Mouse (Mus musculus): ENCODE results near the gene Ano3.
"Not testable (repeated sequence)": the region's sequence is repeated elsewhere in the genome, so short reads cannot be mapped to it uniquely, and the experiment has no call there.

Ano3 gene

GRCm38 (mm10) chr2:110950823-110951222 is at the start of gene Ano3:
Ano3 (minus strand) TSS chr2:110950923.
- DNase-seq: not testable (repeated sequence)

GRCm38 (mm10) chr2:110990071-110990470 is 39.3 kb upstream of the Ano3 start:
- no peak for DNase-seq

- no peak for DNase-seq
Observed at GRCm38 (mm10) chr2:110989539-110989938, 38.8 kb upstream of the Ano3 start.

DNA sequence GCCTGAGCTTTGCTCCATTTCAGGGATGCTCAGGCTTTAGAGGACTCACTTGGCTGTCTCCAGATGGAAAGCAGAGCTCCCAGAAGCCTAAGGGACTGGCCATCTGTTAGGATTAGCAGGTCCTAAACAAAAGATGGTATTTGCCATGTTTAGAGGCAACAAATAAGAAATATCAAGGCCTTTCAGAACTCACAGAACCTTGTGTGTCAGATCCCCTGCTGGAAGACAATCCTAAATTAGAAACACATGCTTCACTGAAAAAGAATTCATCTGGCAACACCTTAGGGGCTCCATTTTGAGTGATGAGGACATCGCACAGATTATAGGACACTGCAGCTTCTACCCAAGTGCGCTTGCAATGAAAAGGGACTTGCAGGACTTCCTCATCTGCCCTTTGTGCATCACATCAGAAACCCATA is 35.1 kb upstream of the Ano3 start:
- DNase-seq: peak; percentile 85

DNA sequence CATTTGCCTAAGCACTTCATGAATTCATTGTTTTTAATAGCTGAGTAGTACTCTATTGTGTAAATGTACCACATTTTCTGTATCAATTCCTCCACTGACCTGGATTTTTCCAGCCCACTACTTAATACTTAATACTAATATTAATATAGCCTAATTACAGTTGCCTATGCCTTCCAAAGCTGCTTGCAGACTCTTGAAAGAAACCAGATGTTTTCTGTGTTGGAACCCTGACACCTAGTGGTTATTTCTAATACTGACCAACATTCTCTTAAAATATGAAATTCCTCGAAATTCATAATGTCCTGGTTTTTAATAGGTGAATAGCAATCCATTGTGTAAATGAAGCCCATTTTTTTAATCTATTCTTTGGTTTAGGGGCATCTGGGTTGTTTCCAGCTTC is 31.0 kb upstream of the Ano3 start:
- DNase-seq: no peak

DNA sequence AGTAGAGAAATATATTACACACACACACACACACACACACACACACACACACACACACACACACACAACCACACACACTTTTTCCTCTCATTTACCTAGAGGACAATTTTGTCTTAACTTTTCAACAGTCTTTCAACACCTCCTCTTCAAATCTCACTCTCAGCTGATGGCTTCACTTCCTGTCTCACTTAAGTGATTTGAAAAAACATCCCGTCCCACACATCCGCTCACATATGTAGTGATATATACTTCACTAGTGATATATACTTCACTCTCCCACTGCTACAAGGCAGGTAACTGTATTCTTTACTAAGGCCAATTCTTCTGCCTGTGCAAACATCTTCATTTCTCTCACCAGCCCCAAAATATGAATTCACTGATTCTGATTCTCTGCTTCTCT is 28.9 kb upstream of the Ano3 start:
- DNase-seq: no peak

DNA sequence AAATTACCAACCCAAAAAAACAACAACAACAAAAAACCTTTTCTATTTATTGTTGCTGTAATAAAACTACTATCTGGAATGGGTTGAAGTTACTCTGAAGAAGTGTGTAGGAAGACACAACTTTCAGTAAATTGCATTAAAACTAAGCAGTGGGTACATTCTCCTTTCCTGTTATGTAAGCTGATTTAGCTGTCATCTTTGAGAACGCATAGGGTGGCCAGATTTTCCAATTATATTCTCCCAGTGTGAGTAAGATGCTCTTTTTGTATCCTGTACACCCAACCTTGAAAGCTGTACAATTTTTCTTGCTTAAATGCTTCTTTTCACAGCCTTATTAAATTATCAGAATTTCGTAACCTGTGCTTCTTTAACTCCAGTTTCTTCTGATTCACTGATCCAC is 26.1 kb upstream of the Ano3 start:
- DNase-seq: no peak

GRCm38 (mm10) chr2:110970158-110970557 is 19.4 kb upstream of the Ano3 start:
- no peak for DNase-seq

GRCm38 (mm10) chr2:110965398-110965797 is 14.7 kb upstream of the Ano3 start:
- no peak for DNase-seq

GRCm38 (mm10) chr2:110950432-110950803 is 305 bp downstream of the Ano3 start:
- DNase-seq: no peak

DNA sequence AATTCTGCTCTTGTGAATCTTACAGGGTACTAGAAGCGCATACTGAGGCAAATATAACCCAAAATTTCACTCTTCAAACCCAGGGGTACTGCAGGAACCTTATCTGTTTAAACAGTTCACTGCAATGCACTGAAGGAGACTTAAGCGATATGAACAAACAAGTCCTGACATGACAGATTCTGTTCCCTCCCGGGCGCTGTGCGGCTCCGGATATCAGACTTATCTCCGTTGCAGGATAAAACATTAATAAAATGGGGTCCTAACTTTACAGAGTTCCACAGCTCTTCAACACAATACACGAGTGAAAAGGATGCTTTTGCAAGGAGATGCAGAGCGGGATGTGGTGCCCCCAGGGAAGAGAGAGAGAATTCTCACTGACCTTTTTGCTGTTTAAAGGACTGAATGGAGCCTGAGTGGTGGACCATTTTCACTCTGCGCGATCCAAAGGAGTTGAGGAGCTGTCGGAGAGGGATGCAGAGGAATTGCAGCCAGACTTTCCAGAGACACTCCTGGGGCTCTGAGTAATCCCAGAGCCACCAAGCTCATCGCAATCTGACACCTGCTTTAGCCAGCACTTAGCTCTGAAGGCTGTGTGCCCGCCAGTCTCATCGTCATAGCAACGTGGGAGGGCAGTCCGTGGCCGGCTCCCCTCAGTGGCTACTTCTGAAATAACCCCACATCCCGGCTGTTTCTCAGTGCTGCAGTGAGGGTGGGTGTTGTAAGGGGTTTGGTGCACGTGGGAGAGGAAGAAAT is 868 bp downstream of the Ano3 start:
- DNase-seq: peak; percentile 82

DNA sequence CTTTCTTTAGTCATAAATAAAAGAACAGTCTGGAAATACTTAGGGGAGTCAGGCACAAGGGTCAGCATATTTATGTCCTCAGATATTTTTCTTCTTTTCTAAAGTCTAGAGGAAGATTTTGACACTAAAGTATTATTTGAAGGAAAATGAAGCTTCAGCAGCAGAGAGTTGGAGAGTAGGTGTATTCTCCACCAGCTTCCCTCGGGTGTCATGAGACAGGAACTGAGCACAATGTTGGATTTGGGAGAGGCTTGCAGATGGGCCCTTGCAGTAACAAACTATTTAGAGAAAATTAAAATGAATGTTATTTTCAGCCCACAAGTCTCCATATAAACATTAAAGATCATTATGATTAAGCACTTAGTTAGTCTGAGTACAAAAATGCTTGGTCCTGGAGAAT is 5.6 kb downstream of the Ano3 start:
- no peak for DNase-seq

GRCm38 (mm10) chr2:110935691-110936090 is 15.0 kb downstream of the Ano3 start:
- no peak for DNase-seq

GRCm38 (mm10) chr2:110929126-110929525 is 21.6 kb downstream of the Ano3 start:
- DNase-seq: peak; percentile 86

GRCm38 (mm10) chr2:110909506-110909905 is 41.2 kb downstream of the Ano3 start:
- DNase-seq: no peak

DNA sequence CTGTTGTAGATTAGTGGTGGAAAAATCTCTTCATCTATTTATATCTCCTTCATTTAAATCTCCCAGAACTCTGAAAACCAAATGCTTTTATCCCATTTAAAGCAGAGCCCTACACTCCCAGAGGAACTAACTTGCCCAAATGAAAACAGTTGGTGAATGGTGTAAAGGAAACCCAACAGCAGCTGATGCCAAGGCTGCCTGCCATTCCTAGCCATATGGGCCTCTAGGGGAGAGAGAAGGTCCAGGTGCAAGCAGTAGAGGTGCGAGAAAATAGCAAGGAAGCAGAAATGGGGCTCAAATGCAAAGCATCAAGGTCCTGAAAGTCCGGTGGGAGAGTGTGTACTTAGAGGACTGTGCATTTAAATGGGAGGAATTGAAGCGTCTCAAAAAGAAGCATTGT is 44.2 kb downstream of the Ano3 start:
- peak; percentile 85 for DNase-seq

DNA sequence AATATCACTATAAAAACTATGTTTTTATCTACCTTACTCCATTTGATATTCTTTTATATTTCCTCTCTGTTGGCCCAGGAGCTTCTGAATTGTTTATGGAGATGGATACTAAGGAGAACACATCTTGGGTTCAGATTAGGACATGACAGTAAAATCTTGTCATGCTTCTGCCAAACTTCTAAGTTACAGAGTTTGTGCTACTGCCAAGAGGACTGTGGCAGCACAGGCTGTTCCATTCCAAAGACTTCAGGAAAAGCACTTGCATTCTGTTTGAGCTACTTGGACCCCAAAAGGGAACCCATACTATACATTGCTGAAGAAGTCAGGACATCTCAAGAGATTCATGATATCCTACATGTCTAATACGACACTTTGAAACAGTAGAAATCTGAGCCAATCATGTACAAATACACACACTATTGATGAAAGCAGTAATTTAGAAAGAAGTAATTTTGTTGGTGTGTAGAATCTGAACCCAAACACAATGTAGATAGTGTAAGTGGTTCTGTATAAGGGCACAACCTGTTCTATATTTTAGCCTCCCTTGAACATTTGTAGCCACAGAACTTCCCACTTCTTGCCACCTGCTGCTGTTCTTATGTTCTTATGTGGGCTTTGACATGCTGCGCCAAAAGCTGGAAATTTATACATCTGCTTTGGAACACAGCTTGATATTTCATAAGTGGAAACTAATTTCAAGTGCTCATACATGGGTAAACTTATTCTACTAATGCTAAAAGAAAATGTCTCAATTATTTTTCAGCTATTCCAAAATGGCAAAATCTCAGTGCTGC is 54.0 kb downstream of the Ano3 start:
- DNase-seq: no peak

DNA sequence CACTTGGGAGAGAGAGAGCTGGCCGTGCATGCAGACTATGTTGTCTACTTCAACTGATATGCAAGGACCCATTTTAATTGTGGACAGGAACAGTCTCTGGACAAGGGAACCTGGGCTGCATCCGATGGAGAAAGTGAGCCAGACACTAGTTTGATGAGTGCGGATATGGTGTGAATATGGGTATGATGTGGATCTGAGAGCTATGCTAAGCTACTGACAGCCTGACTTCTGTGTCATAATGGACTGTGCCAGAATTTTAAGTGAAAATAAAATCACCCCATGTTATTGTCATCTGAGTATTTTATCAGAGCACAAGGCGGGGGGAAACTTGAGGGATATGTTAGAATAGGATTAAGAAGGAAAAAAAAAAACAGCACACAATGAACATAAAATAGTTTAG is 79.1 kb downstream of the Ano3 start:
- DNase-seq: no peak

- DNase-seq: no peak
Observed at GRCm38 (mm10) chr2:110865584-110865983, 85.1 kb downstream of the Ano3 start.

DNA sequence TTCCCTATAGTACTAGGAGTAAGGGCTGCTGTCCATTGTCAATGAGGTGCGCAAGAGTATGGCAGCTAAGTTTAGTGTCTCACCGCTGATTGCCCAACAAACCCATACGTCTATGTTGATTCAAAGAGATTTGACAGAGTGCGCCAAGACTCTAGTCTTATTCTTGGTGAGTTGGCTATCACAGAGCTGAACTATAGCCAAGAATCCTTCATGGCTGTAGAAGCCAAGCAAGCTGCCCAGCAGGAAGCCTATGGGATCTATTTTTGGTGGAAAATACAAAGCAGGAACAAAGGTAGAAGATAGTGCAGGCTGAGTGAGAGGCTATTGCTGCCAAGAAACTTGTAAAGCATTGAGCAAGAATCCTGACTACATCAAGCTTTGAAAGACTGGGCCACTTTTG is 87.3 kb downstream of the Ano3 start:
- peak; percentile 62 for DNase-seq

DNA sequence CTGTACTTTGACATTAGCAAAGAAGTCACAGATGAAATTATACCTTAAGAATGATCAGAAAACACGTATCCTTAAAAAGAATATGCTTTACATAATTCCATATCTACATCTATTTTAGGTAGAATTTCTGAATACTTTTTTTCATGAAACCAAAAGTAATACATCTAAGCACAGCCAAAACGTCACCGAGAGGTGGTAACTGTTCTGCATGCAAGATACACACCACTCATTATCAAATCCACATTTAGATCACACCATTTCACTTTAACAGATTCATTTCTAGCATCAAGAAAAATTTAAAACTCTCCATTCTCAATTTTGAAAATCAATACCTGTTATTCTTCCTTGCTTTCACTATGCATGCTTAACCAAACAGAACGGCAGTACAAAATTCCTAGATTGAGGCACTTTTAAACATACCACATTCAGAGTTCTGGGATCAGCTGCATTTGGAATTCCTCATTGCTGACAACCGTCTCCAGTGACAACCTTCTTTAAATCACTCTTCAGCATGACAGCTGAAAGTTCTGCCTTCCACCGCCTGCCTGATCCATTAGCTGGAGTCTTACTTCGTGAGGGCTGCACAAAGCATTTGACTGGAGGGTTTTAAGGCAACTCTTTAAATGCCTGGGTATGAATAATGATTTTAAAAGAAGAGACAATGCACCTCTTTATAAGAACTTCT is 111.0 kb downstream of the Ano3 start:
- no peak for DNase-seq

DNA sequence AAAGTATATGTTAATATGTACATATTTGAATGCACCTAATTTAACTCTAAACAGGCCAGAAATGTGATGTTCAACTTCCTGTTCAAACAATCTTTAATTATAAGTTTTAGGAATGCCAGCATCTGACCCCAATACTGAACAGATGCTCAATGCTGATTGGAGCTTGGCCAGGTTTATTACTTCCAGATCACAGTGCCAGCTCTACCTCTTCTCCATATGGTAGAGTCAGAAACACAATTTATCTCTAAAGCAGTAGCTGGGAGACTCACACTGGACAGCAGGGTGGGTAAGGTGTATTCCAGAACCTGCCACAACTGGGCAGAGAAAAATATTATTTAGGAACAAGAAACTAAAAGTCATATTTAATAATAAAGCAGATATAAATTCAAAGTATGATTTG is 134.5 kb downstream of the Ano3 start:
- peak; percentile 58 for DNase-seq

GRCm38 (mm10) chr2:110814964-110815363 is 135.8 kb downstream of the Ano3 start:
- DNase-seq: no peak

Data from cerebellum, adult 11-12 months (tissue).